Mouse (Mus musculus): ENCODE results near the gene Marc1. TPM values are rescaled to one million over a fixed set of nuclear protein-coding genes. Genes with fewer than 3 reads are reported as not detected.
A peak's percentile ranks its signal among the peaks of the same experiment; 100 is the strongest.

Gene Marc1
- 0.11 and 0.14 TPM in 2 replicates for polyA plus RNA-seq (2015; fragmentation: Nextera tagmentation; extraction: Ambion mirVana)

DNA sequence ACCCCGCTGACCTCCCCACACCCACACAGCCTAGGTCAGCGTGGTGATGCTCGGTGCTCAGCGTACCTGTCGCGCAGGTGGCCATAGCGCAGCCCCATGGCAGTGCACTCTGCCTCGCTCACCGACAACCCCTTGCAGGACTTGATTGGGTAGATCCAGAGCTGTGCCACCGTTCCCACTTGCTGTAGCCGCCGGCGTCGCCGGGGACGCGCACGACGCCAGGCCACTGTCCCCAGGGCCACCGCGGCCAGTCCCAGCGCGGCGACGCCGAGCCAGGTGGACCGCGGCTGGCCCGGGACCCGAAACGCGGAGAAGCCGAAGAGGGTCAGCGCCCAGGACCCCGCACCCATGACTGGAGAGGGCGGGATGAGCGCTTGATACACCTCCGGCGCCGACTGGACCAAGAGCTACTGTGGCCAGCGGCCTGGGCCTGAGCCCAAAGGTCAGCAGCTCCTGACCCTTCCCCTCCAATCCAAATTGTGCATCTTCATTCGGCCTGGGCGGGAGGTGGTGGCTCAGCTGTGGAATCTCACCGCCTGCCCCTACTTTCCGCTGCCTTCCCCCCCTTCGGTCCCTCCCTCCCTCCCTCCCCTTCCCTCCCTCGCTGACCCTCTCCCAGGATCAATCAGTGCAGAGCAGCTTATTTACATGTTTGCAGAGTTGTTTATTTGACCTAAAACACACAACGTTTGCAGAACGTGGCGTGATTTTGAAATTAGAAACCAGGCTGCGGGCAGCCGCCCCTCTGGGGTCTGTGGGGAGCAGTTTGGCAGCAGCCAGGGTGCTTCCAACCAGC, at the start of gene Marc1:
Gene Marc1 (minus strand): TSS at position 534 of the 796 bp plus-strand sequence.
- Histone ChIP-seq H3K9ac (peak within 1 kb of the TSS; percentile 48), H3K36me3 (peaks cover 13% of the 10 kb centered on the region), H3K4me2 (replicated peaks) (peak within 1 kb of the TSS; percentile 81), H3K4me3 (peak within 1 kb of the TSS; percentile 43), H3K9me3 (no peaks in the 10 kb centered on the region), H3K27me3 (peaks cover 38% of the 10 kb centered on the region), H3K4me1 (peaks cover 8% of the 10 kb centered on the region), H3K27ac (no peak within 1 kb of the TSS)
- ATAC-seq (ENCODE audit: low FRiP score, low read depth) = no peak
- WGBS = 6% methylated on average over 52 of the region's 52 CpGs

GRCm38 (mm10) chr1:184860276-184860675, 49.2 kb upstream of the Marc1 start:
- H3K4me1 ChIP-seq = no peaks in the 10 kb centered on the region
- H3K27ac ChIP-seq = no peak overlapping the region
- H3K4me2 ChIP-seq (replicated peaks) = no peak overlapping the region
- no peaks in the 10 kb centered on the region for H3K36me3 ChIP-seq
- H3K9me3 ChIP-seq = no peaks in the 10 kb centered on the region
- no peak overlapping the region for H3K9ac ChIP-seq
- no peak for ATAC-seq (ENCODE audit: low FRiP score, low read depth)
- H3K27me3 ChIP-seq = no peaks in the 10 kb centered on the region
- 51% methylated on average over 3 of the region's 3 CpGs for WGBS
- H3K4me3 ChIP-seq = no peak overlapping the region

- peaks cover 3% of the 10 kb centered on the region for H3K4me1 ChIP-seq
- H3K4me2 ChIP-seq (replicated peaks) = no peak overlapping the region
- H3K27me3 ChIP-seq = no peaks in the 10 kb centered on the region
- no peaks in the 10 kb centered on the region for H3K36me3 ChIP-seq
- H3K27ac ChIP-seq = no peak overlapping the region
- 97% methylated on average over 1 of the region's 1 CpGs for WGBS
- H3K4me3 ChIP-seq = no peak overlapping the region
- H3K9ac ChIP-seq = no peak overlapping the region
- no peaks in the 10 kb centered on the region for H3K9me3 ChIP-seq
- ATAC-seq (ENCODE audit: low FRiP score, low read depth) = no peak
Observed at GRCm38 (mm10) chr1:184858253-184858652, 47.1 kb upstream of the Marc1 start.

GRCm38 (mm10) chr1:184857216-184857615, 46.1 kb upstream of the Marc1 start:
- H3K27me3 ChIP-seq = no peaks in the 10 kb centered on the region
- H3K4me1 ChIP-seq = peaks cover 7% of the 10 kb centered on the region
- H3K9me3 ChIP-seq = no peaks in the 10 kb centered on the region
- no peak overlapping the region for H3K27ac ChIP-seq
- H3K36me3 ChIP-seq = no peaks in the 10 kb centered on the region
- no peak overlapping the region for H3K4me3 ChIP-seq
- no peak overlapping the region for H3K9ac ChIP-seq
- no peak for ATAC-seq (ENCODE audit: low FRiP score, low read depth)
- no peak overlapping the region for H3K4me2 ChIP-seq (replicated peaks)
- 85% methylated on average over 9 of the region's 9 CpGs for WGBS

DNA sequence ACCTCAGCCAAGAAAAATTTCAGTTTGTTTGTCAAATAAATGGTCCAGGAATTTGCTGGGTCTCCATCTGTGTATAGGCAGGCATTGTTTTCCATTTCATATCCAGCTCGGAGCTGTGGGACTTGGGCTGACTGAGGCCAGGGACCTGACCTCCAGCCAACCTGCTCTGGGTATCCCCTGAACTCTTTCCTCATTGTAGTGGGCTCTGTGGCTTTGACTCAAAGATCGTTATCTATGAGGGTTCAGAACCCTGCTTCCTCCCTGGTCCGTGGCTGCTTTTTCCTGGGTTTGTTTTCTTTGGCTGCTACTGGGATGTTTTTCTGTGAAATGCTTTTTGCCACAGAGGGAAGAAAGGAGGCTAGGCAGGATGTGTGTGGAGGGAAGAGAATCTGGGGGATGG, 42.8 kb upstream of the Marc1 start:
- no peak for ATAC-seq (ENCODE audit: low FRiP score, low read depth)
- H3K27me3 ChIP-seq = peaks cover 28% of the 10 kb centered on the region
- no peak overlapping the region for H3K27ac ChIP-seq
- peak overlapping the region; percentile 43; the same call in 1 of the 2 replicates for H3K4me2 ChIP-seq (replicated peaks)
- peaks cover 12% of the 10 kb centered on the region for H3K4me1 ChIP-seq
- no peaks in the 10 kb centered on the region for H3K9me3 ChIP-seq
- no peak overlapping the region for H3K4me3 ChIP-seq
- no peaks in the 10 kb centered on the region for H3K36me3 ChIP-seq
- WGBS = 55% methylated on average over 3 of the region's 3 CpGs
- no peak overlapping the region for H3K9ac ChIP-seq

- ATAC-seq (ENCODE audit: low FRiP score, low read depth) = no peak
- no peak overlapping the region for H3K4me3 ChIP-seq
- no peak overlapping the region for H3K27ac ChIP-seq
- peak overlapping the region; percentile 43 for H3K4me2 ChIP-seq (replicated peaks)
- no peaks in the 10 kb centered on the region for H3K9me3 ChIP-seq
- H3K36me3 ChIP-seq = no peaks in the 10 kb centered on the region
- H3K9ac ChIP-seq = peak overlapping the region; percentile 39; the same call in 1 of the 2 replicates
- H3K27me3 ChIP-seq = peaks cover 34% of the 10 kb centered on the region
- H3K4me1 ChIP-seq = peaks cover 12% of the 10 kb centered on the region
- WGBS = 20% methylated on average over 5 of the region's 5 CpGs
Observed at GRCm38 (mm10) chr1:184853339-184853738, 42.2 kb upstream of the Marc1 start.

GRCm38 (mm10) chr1:184851741-184852618, 40.9 kb upstream of the Marc1 start:
- Histone ChIP-seq H3K36me3 (no peaks in the 10 kb centered on the region), H3K27me3 (peaks cover 48% of the 10 kb centered on the region), H3K27ac (no peak overlapping the region), H3K4me1 (peaks cover 12% of the 10 kb centered on the region), H3K9ac (no peak overlapping the region; the same call in 1 of the 2 replicates), H3K4me3 (no peak overlapping the region), H3K9me3 (no peaks in the 10 kb centered on the region), H3K4me2 (replicated peaks) (peak overlapping the region; percentile 48)
- ATAC-seq (ENCODE audit: low FRiP score, low read depth) = peak; percentile 85
- WGBS = 22% methylated on average over 31 of the region's 31 CpGs

DNA sequence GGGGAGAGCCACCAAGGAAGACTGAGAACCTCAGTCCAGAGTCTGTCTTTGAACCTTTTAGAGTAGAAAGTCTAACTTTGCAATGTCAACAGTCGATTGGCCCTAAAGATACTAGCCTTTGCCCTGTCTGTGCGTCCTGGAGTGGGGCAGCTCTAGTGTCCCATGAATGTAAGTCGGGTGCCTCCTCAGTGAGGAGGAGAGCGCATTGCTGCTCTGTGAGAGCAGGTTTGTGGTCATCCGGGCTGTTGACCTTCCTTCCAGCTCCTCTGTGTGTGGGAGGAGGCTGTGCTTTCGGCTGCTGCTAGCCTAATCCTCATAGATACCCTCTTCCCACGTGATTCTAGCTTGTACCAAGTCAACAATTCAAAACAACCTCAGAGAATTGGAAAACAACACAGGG, 40.1 kb upstream of the Marc1 start:
- no peak overlapping the region for H3K4me3 ChIP-seq
- H3K9me3 ChIP-seq = no peaks in the 10 kb centered on the region
- peaks cover 53% of the 10 kb centered on the region for H3K27me3 ChIP-seq
- no peak overlapping the region for H3K9ac ChIP-seq
- WGBS = 56% methylated on average over 7 of the region's 7 CpGs
- no peak overlapping the region for H3K27ac ChIP-seq
- no peak for ATAC-seq (ENCODE audit: low FRiP score, low read depth)
- no peak overlapping the region for H3K4me2 ChIP-seq (replicated peaks)
- peaks cover 18% of the 10 kb centered on the region for H3K4me1 ChIP-seq
- H3K36me3 ChIP-seq = no peaks in the 10 kb centered on the region

DNA sequence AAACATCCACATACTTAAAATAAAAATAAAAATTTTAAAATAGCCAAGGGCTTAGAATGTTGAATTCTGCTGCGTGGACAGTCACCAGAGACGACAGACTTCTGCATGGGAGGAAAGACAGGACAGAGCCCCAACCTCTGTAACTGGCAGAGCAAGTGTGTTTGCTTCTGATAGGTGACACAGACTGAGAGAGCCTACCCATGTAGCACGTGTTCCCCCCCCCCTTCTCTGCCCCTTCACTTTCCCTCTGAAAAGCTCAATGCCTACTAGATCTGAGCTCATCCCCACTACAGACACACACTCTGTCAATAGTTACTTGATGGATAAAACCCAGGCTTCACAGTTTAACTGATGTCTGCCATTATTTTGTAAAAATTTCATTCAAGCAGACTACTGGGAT, 35.9 kb upstream of the Marc1 start:
- WGBS = 58% methylated on average over 3 of the region's 3 CpGs
- H3K4me1 ChIP-seq = peaks cover 27% of the 10 kb centered on the region
- H3K27me3 ChIP-seq = peaks cover 52% of the 10 kb centered on the region
- no peaks in the 10 kb centered on the region for H3K36me3 ChIP-seq
- no peak overlapping the region for H3K4me3 ChIP-seq
- no peak overlapping the region for H3K9ac ChIP-seq
- no peaks in the 10 kb centered on the region for H3K9me3 ChIP-seq
- no peak overlapping the region for H3K4me2 ChIP-seq (replicated peaks)
- ATAC-seq (ENCODE audit: low FRiP score, low read depth) = no peak
- no peak overlapping the region for H3K27ac ChIP-seq

DNA sequence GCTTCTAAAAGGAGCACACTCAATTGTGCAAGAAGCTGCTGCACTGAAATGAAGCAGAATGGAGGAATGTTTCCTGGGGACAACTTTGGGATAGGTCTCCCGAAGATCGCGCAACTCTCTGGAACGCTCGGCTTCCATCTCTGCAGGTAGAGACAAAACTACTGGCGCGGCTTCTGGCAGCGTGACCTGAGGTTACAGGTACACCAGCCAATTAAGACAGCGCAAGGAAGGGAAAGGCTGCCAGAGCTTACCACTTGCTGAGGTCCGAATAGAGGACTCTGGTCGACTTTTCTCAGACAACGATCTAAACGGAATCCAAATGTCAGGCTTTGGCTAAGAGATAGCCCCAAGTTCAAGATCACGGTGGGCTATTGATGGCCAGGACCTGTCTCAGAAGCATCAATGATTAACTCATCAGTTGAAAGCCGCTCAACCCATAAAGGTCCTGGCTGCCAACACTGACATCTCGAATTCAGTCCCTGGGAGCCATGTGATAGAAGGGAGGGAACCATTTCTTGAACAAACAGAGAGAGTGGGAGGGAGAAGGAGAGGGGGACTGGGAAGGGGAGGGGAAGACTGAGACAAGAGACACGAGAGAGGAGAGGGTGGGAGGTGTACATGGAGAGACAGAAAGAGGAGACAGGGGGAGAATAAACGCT, 35.1 kb upstream of the Marc1 start, which contains the start of gene Marc2:
Gene Marc2 (minus strand): TSS at position 360 of the 659 bp plus-strand sequence.
- ATAC-seq (ENCODE audit: low FRiP score, low read depth) = no peak; the same call in none of the 2 replicates
- Histone ChIP-seq H3K36me3 (peaks cover under 1% of the 10 kb centered on the region; the same call in 1 of the 2 replicates), H3K27ac (peak within 1 kb of the TSS; percentile 91), H3K27me3 (peaks cover 45% of the 10 kb centered on the region), H3K9me3 (no peaks in the 10 kb centered on the region), H3K4me3 (peak within 1 kb of the TSS; percentile 90), H3K4me1 (peaks cover 24% of the 10 kb centered on the region), H3K9ac (peak within 1 kb of the TSS; percentile 88), H3K4me2 (replicated peaks) (peak within 1 kb of the TSS; percentile 77)
- WGBS = 6% methylated on average over 18 of the region's 18 CpGs

- H3K4me3 ChIP-seq = peak overlapping the region; percentile 90
- H3K9me3 ChIP-seq = no peaks in the 10 kb centered on the region
- peaks cover 39% of the 10 kb centered on the region for H3K27me3 ChIP-seq
- ATAC-seq (ENCODE audit: low FRiP score, low read depth) = peak; percentile 98
- peaks cover 24% of the 10 kb centered on the region for H3K4me1 ChIP-seq
- H3K27ac ChIP-seq = peak overlapping the region; percentile 91
- peaks cover 7% of the 10 kb centered on the region for H3K36me3 ChIP-seq
- H3K9ac ChIP-seq = peak overlapping the region; percentile 88
- H3K4me2 ChIP-seq (replicated peaks) = peak overlapping the region; percentile 77
- WGBS = under 1% methylated on average over 67 of the region's 67 CpGs
Observed at GRCm38 (mm10) chr1:184845111-184846071, 34.3 kb upstream of the Marc1 start.
